ENCODE assay signal across 23 mouse cellular contexts in genomic region chr12:35478906-35479305, GRCm38 (mm10). TPM values are rescaled to one million over a fixed set of nuclear protein-coding genes. Genes with fewer than 3 reads are reported as not detected.
A peak's percentile ranks its signal among the peaks of the same experiment; 100 is the strongest.
DNase-seq lines count a peak whose midpoint lies in the region; ATAC-seq and TF ChIP-seq lines count a peak whose summit lies in the region.
"Had no signal": no experiment of that assay in that cellular context is flagged by ENCODE, and none has a peak within 500 bp of the region (broad histone marks: within the 10 kb centered on the region; RNA-seq: fewer than 3 reads in every experiment).

No protein-coding gene starts in this region.

- no peaks in the 10 kb centered on the region for H3K36me3 ChIP-seq in intestine, embryonic 15.5 days
- H3K36me3 ChIP-seq: forebrain, embryonic 15.5 days; hindbrain, embryonic 10.5 days; hindbrain, embryonic 15.5 days had no signal

- no peak overlapping the region for H3K4me2 ChIP-seq in intestine, embryonic 15.5 days (replicated peaks)
- H3K4me2 ChIP-seq: forebrain, embryonic 15.5 days; heart, embryonic 11.5 days; hindbrain, embryonic 15.5 days had no signal

- DNase-seq in 3T3-L1 (ENCODE audit: low read depth, low spot score): peak; percentile 68
- peak; percentile 14 for DNase-seq in Muller cell, postnatal 12 days (ENCODE audit: inconsistent ontology term)
- no peak for DNase-seq in layer of hippocampus, postnatal 10 days (ENCODE audit: low spot score in 2 of 2)
- DNase-seq: adrenal gland, adult 8-10 months; adrenal gland, postnatal 36 days; B cell, adult 2 months; cerebellum, adult 11-12 months; cerebellum, adult 9-10 months; cerebellum, postnatal 36 days; gastrocnemius, postnatal 14 days; heart, adult 2 months; kidney, adult 8-10 months had no signal

- H3K27ac ChIP-seq in brown adipose tissue, adult 24 weeks (replicated peaks; ENCODE audit: low read depth, low read length): peak overlapping the region; percentile 17; the same call in 1 of the 2 replicates
- H3K27ac ChIP-seq in embryonic fibroblast, embryonic 13.5 days (ENCODE audit: insufficient read depth, low read length): peak overlapping the region; percentile 85
- no peak overlapping the region for H3K27ac ChIP-seq in intestine, embryonic 15.5 days
- H3K27ac ChIP-seq: forebrain, embryonic 15.5 days; heart, adult 2 months; hindbrain, embryonic 10.5 days; hindbrain, embryonic 15.5 days had no signal

- H3K4me1 ChIP-seq in brown adipose tissue, adult 24 weeks (ENCODE audit: control insufficient read depth, insufficient read depth, insufficient read length, low read length): peaks cover 3% of the 10 kb centered on the region; the same call in 1 of the 2 replicates
- H3K4me1 ChIP-seq in embryonic fibroblast, embryonic 13.5 days (ENCODE audit: control insufficient read depth, insufficient read depth, low read length): peaks cover 7% of the 10 kb centered on the region; the same call in 1 of the 2 replicates
- no peaks in the 10 kb centered on the region for H3K4me1 ChIP-seq in intestine, embryonic 15.5 days (replicated peaks)
- H3K4me1 ChIP-seq: forebrain, embryonic 15.5 days; hindbrain, embryonic 10.5 days; hindbrain, embryonic 15.5 days had no signal

- TF ChIP-seq POLR2A in embryonic fibroblast, embryonic 13.5 days (IDR thresholded peaks at IDR 0.05; ENCODE audit: low read depth, low read length): peak; percentile 26; the same call in 1 of the 2 replicates

- no peak overlapping the region for H3K4me3 ChIP-seq in brown adipose tissue, adult 24 weeks (ENCODE audit: insufficient read depth, low read depth, low read length)
- no peak overlapping the region for H3K4me3 ChIP-seq in embryonic fibroblast, embryonic 13.5 days (ENCODE audit: insufficient read depth, low read length)
- no peak overlapping the region for H3K4me3 ChIP-seq in intestine, embryonic 15.5 days (replicated peaks)
- H3K4me3 ChIP-seq: erythroblast, embryonic 14.5 days; forebrain, embryonic 15.5 days; heart, adult 2 months; hindbrain, embryonic 10.5 days; hindbrain, embryonic 15.5 days had no signal

- no peak for TF ChIP-seq CTCF in embryonic fibroblast, embryonic 13.5 days (IDR thresholded peaks at IDR 0.05; ENCODE audit: borderline replicate concordance, insufficient read depth, low read length)

- WGBS in intestine, embryonic 15.5 days: 69% methylated on average over 5 of the region's 5 CpGs

- ATAC-seq in intestine, embryonic 15.5 days: no peak
- ATAC-seq in CD4-positive, CD25-positive, alpha-beta regulatory T cell, adult 4 months: no peak
- ATAC-seq: forebrain, embryonic 15.5 days; intestine, postnatal 0 days had no signal

- H3K9me3 ChIP-seq in intestine, embryonic 15.5 days: no peaks in the 10 kb centered on the region
- H3K9me3 ChIP-seq: forebrain, embryonic 15.5 days; hindbrain, embryonic 10.5 days; hindbrain, embryonic 15.5 days had no signal

- H3K9ac ChIP-seq in intestine, embryonic 15.5 days: no peak overlapping the region
- H3K9ac ChIP-seq: forebrain, embryonic 15.5 days; hindbrain, embryonic 15.5 days had no signal

- no peaks in the 10 kb centered on the region for H3K27me3 ChIP-seq in intestine, embryonic 15.5 days (replicated peaks)
- H3K27me3 ChIP-seq: forebrain, embryonic 15.5 days; hindbrain, embryonic 15.5 days had no signal

RNA-seq across cellular contexts. Expression of gene Ahr, which starts 55.9 kb away (rescaled TPM):
- polyA plus RNA-seq in brown adipose tissue, adult 24 weeks (2012; ENCODE audit: insufficient read depth, insufficient read length, missing spikeins): 1.7 and 2.9 TPM in 2 replicates
- 27.6 and 35.7 TPM in 2 replicates for polyA plus RNA-seq in embryonic fibroblast, embryonic 13.5 days (2011; ENCODE audit: insufficient read length, low read depth, missing spikeins)
- polyA plus RNA-seq in intestine, embryonic 15.5 days (2015; fragmentation: Nextera tagmentation; extraction: Ambion mirVana): 8.6 and 8.7 TPM in 2 replicates
- total RNA-seq in layer of hippocampus, postnatal 10 days (2021): 10 to 100 TPM; 11.1 to 12.0 TPM
- 1 to 10 TPM; 3.3 to 5.8 TPM for polyA plus RNA-seq in CD4-positive, CD25-positive, alpha-beta regulatory T cell, adult 4 months (2017; shearing (Covaris generic))
- total RNA-seq: MEL had no signal

Comparison
In these comparisons a context has a peak if more than half of its experiments do, and no peak if none do; other contexts are left out.
1. DNase-seq: peak in 3T3-L1 (single experiment) and Muller cell, postnatal 12 days (single experiment); none in layer of hippocampus, postnatal 10 days (0 of 2).